Mouse (Mus musculus): ENCODE measurements at regions not wholly inside any gene's neighbourhood (a gene's known extent, or its start where the extent isn't known, plus 50 kb on each side); places are given as distances from the start of the nearest gene placed in this dataset.

- no peak for TF ChIP-seq CTCF (IDR thresholded peaks at IDR 0.05; ENCODE audit: low read depth)
- no peak for TF ChIP-seq EP300 (IDR thresholded peaks at IDR 0.05; ENCODE audit: low read depth)
Measured at GRCm38 (mm10) chr2:115026777-115027176, 372.0 kb upstream of the Dph6 start.
